Mouse (Mus musculus): Measurements from ENCODE around the gene P2ry12. TPM values are rescaled to one million over a fixed set of nuclear protein-coding genes. Genes with fewer than 3 reads are reported as not detected.

The P2ry12 gene
- total and polyA plus RNA-seq, 2 experiments from 2014 or later = 0.98 TPM; not detected in 1

- Histone ChIP-seq H3K4me2 (ENCODE audit: low read depth, low read length) (no peak overlapping the region), H3K9ac (replicated peaks; ENCODE audit: low read depth, low read length) (no peak overlapping the region), H3K4me3 (ENCODE audit: low read depth, low read length) (no peak overlapping the region), H3K4me1 (ENCODE audit: control insufficient read depth, insufficient read depth) (no peaks in the 10 kb centered on the region), H3K27me3 (ENCODE audit: control insufficient read depth, insufficient read depth, low read length) (no peaks in the 10 kb centered on the region), H3K9me3 (replicated peaks; ENCODE audit: control insufficient read depth, low read length) (no peaks in the 10 kb centered on the region), H3K36me3 (replicated peaks; ENCODE audit: control insufficient read depth, insufficient read depth, low read length) (peaks cover 4% of the 10 kb centered on the region; the same call in 1 of the 2 replicates), H3K27ac (ENCODE audit: low read depth) (no peak overlapping the region; the same call in 1 of the 2 replicates)
- TF ChIP-seq EP300 (IDR thresholded peaks at IDR 0.05; ENCODE audit: low read depth) (no peak), CTCF (IDR thresholded peaks at IDR 0.05; ENCODE audit: low read depth) (no peak)
- DNase-seq (ENCODE audit: low spot score) (no peak), ATAC-seq (ENCODE audit: insufficient read depth, low read depth) (no peak)
- 63% methylated on average over 5 of the region's 5 CpGs for WGBS
Measured at GRCm38 (mm10) chr3:59260745-59261144, 1.9 kb downstream of the P2ry12 start.

- ATAC-seq (ENCODE audit: insufficient read depth, low read depth) = no peak
- Histone ChIP-seq H3K9ac (replicated peaks; ENCODE audit: low read depth, low read length) (no peak overlapping the region), H3K27ac (ENCODE audit: low read depth) (no peak overlapping the region), H3K4me1 (ENCODE audit: control insufficient read depth, insufficient read depth) (no peaks in the 10 kb centered on the region), H3K9me3 (replicated peaks; ENCODE audit: control insufficient read depth, low read length) (no peaks in the 10 kb centered on the region), H3K27me3 (ENCODE audit: control insufficient read depth, insufficient read depth, low read length) (no peaks in the 10 kb centered on the region), H3K4me2 (ENCODE audit: low read depth, low read length) (no peak overlapping the region), H3K4me3 (ENCODE audit: low read depth, low read length) (no peak overlapping the region), H3K36me3 (replicated peaks; ENCODE audit: control insufficient read depth, insufficient read depth, low read length) (0 out of 2 replicates have a peak, but pooled peaks cover 4% of the 10 kb centered on the region)
- WGBS = 83% methylated on average over 20 of the region's 20 CpGs
- DNase-seq (ENCODE audit: low spot score) = no peak
- no peak for TF ChIP-seq CTCF (IDR thresholded peaks at IDR 0.05; ENCODE audit: low read depth)
- TF ChIP-seq EP300 (IDR thresholded peaks at IDR 0.05; ENCODE audit: low read depth) = no peak
Measured at GRCm38 (mm10) chr3:59257740-59258664, 4.7 kb downstream of the P2ry12 start.

- no peaks in the 10 kb centered on the region for H3K4me1 ChIP-seq (ENCODE audit: control insufficient read depth, insufficient read depth)
- H3K9ac ChIP-seq (replicated peaks; ENCODE audit: low read depth, low read length) = no peak overlapping the region
- H3K36me3 ChIP-seq (replicated peaks; ENCODE audit: control insufficient read depth, insufficient read depth, low read length) = no peaks in the 10 kb centered on the region
- H3K4me2 ChIP-seq (ENCODE audit: low read depth, low read length) = no peak overlapping the region
- DNase-seq (ENCODE audit: low spot score) (no peak), ATAC-seq (ENCODE audit: insufficient read depth, low read depth) (no peak)
- no peak overlapping the region for H3K4me3 ChIP-seq (ENCODE audit: low read depth, low read length)
- H3K27me3 ChIP-seq (ENCODE audit: control insufficient read depth, insufficient read depth, low read length) = no peaks in the 10 kb centered on the region
- WGBS = 87% methylated on average over 1 of the region's 1 CpGs
- no peak overlapping the region for H3K27ac ChIP-seq (ENCODE audit: low read depth)
- no peaks in the 10 kb centered on the region for H3K9me3 ChIP-seq (replicated peaks; ENCODE audit: control insufficient read depth, low read length)
- TF ChIP-seq CTCF (IDR thresholded peaks at IDR 0.05; ENCODE audit: low read depth) (no peak), EP300 (IDR thresholded peaks at IDR 0.05; ENCODE audit: low read depth) (no peak)
Measured at GRCm38 (mm10) chr3:59250454-59250853, 12.2 kb downstream of the P2ry12 start.

- no peak overlapping the region for H3K27ac ChIP-seq (ENCODE audit: low read depth)
- no peak overlapping the region for H3K4me2 ChIP-seq (ENCODE audit: low read depth, low read length)
- DNase-seq (ENCODE audit: low spot score) = no peak
- H3K4me3 ChIP-seq (ENCODE audit: low read depth, low read length) = no peak overlapping the region
- 83% methylated on average over 6 of the region's 6 CpGs for WGBS
- no peaks in the 10 kb centered on the region for H3K9me3 ChIP-seq (replicated peaks; ENCODE audit: control insufficient read depth, low read length)
- H3K27me3 ChIP-seq (ENCODE audit: control insufficient read depth, insufficient read depth, low read length) = no peaks in the 10 kb centered on the region
- ATAC-seq (ENCODE audit: insufficient read depth, low read depth) = no peak
- peaks cover 7% of the 10 kb centered on the region; the same call in 1 of the 2 replicates for H3K4me1 ChIP-seq (ENCODE audit: control insufficient read depth, insufficient read depth)
- no peak overlapping the region for H3K9ac ChIP-seq (replicated peaks; ENCODE audit: low read depth, low read length)
- TF ChIP-seq CTCF (IDR thresholded peaks at IDR 0.05; ENCODE audit: low read depth) (no peak), EP300 (IDR thresholded peaks at IDR 0.05; ENCODE audit: low read depth) (no peak)
- H3K36me3 ChIP-seq (replicated peaks; ENCODE audit: control insufficient read depth, insufficient read depth, low read length) = no peaks in the 10 kb centered on the region
Measured at GRCm38 (mm10) chr3:59248031-59248430, 14.6 kb downstream of the P2ry12 start.

GRCm38 (mm10) chr3:59243384-59243783 is 19.3 kb downstream of the P2ry12 start:
- Histone ChIP-seq H3K4me3 (ENCODE audit: low read depth, low read length) (no peak overlapping the region), H3K9ac (replicated peaks; ENCODE audit: low read depth, low read length) (no peak overlapping the region), H3K27me3 (ENCODE audit: control insufficient read depth, insufficient read depth, low read length) (no peaks in the 10 kb centered on the region), H3K9me3 (replicated peaks; ENCODE audit: control insufficient read depth, low read length) (no peaks in the 10 kb centered on the region), H3K4me2 (ENCODE audit: low read depth, low read length) (no peak overlapping the region), H3K4me1 (ENCODE audit: control insufficient read depth, insufficient read depth) (peaks cover 9% of the 10 kb centered on the region; the same call in 1 of the 2 replicates), H3K27ac (ENCODE audit: low read depth) (no peak overlapping the region), H3K36me3 (replicated peaks; ENCODE audit: control insufficient read depth, insufficient read depth, low read length) (no peaks in the 10 kb centered on the region)
- no peak for DNase-seq (ENCODE audit: low spot score)
- no peak for TF ChIP-seq EP300 (IDR thresholded peaks at IDR 0.05; ENCODE audit: low read depth)
- no peak for TF ChIP-seq CTCF (IDR thresholded peaks at IDR 0.05; ENCODE audit: low read depth)
- no peak for ATAC-seq (ENCODE audit: insufficient read depth, low read depth)
- WGBS = 39% methylated on average over 6 of the region's 6 CpGs
